In the genomic region with DNA sequence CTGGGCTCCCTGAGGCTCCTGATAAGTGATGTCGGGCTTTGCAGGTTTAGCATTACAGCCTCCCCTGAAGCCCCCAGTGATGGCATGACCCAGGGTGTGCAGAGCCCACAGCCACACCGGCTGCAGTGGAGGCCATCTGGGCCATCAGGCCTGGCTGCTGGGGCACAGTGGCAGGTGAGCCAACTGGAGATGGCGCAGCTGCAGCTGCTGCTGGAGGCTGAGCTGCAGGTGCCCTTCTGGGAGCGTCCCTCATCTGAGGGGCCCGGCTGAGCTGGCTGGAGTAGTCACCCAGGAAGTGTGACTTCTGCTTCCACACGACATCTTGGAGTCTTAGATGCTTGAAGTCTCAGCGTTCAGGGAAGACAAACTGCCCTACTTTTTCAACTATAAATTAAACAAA, we compare ENCODE assay signal across 25 mouse cellular contexts. TPM values are rescaled to one million over a fixed set of nuclear protein-coding genes. Genes with fewer than 3 reads are reported as not detected.
DNase-seq lines count a peak whose midpoint lies in the region; ATAC-seq and TF ChIP-seq lines count a peak whose summit lies in the region.
"Had no signal": no experiment of that assay in that cellular context is flagged by ENCODE, and none has a peak within 500 bp of the region (broad histone marks: within the 10 kb centered on the region; RNA-seq: fewer than 3 reads in every experiment).

No protein-coding gene starts in this region.

- no peak overlapping the region for H3K27ac ChIP-seq in kidney, embryonic 16.5 days (ENCODE audit: low read length)
- H3K27ac ChIP-seq: embryonic facial prominence, embryonic 15.5 days; forebrain, embryonic 10.5 days; heart, embryonic 13.5 days; hindbrain, embryonic 12.5 days had no signal

- H3K9me3 ChIP-seq in kidney, embryonic 16.5 days (ENCODE audit: low read length), result no peaks in the 10 kb centered on the region
- H3K9me3 ChIP-seq: embryonic facial prominence, embryonic 15.5 days; forebrain, embryonic 10.5 days; G1E; heart, embryonic 13.5 days; hindbrain, embryonic 12.5 days had no signal

- DNase-seq in A20 (ENCODE audit: low read depth, low spot score), result peak; percentile 85
- DNase-seq in thymus, postnatal 10 days (ENCODE audit: low spot score in 2 of 2), result peak; percentile 69 to 73
- peak; percentile 75 for DNase-seq in thymus, postnatal 4 days
- no peak for DNase-seq in cerebellum, adult 11 months
- DNase-seq: adrenal gland, adult 8-10 months; adrenal gland, postnatal 36 days; cerebellum, adult 8-10 months; cerebellum, postnatal 14 days; embryo, embryonic 11 days; gastrocnemius, postnatal 10 days; heart, adult 18-20 months; heart, postnatal 10 days; heart, postnatal 4 days had no signal

- H3K9ac ChIP-seq in kidney, embryonic 16.5 days (replicated peaks; ENCODE audit: low read length), result no peak overlapping the region
- H3K9ac ChIP-seq: embryonic facial prominence, embryonic 15.5 days; heart, embryonic 13.5 days; hindbrain, embryonic 12.5 days had no signal

- no peaks in the 10 kb centered on the region for H3K36me3 ChIP-seq in myocyte (ENCODE audit: control insufficient read depth, insufficient read depth)
- no peaks in the 10 kb centered on the region for H3K36me3 ChIP-seq in kidney, embryonic 16.5 days (ENCODE audit: insufficient read depth, low read length)
- H3K36me3 ChIP-seq: embryonic facial prominence, embryonic 15.5 days; forebrain, embryonic 10.5 days; G1E; heart, embryonic 13.5 days; hindbrain, embryonic 12.5 days had no signal

- no peaks in the 10 kb centered on the region for H3K4me1 ChIP-seq in kidney, embryonic 16.5 days (ENCODE audit: insufficient read depth, low read length)
- H3K4me1 ChIP-seq: embryonic facial prominence, embryonic 15.5 days; forebrain, embryonic 10.5 days; heart, embryonic 13.5 days; hindbrain, embryonic 12.5 days had no signal

- TF ChIP-seq POLR2A in myocyte (IDR thresholded peaks at IDR 0.05; ENCODE audit: insufficient read length, low read depth), result no peak

- H3K79me2 ChIP-seq in myocyte (ENCODE audit: control insufficient read depth, insufficient read depth), result no peaks in the 10 kb centered on the region

- no peak overlapping the region for H3K4me3 ChIP-seq in myocyte
- H3K4me3 ChIP-seq in kidney, embryonic 16.5 days (ENCODE audit: low read length), result no peak overlapping the region
- H3K4me3 ChIP-seq: embryonic facial prominence, embryonic 15.5 days; erythroblast, embryonic 14.5 days; forebrain, embryonic 10.5 days; heart, embryonic 13.5 days; hindbrain, embryonic 12.5 days had no signal

- ATAC-seq in kidney, embryonic 16.5 days (ENCODE audit: low FRiP score, low TSS enrichment), result no peak
- ATAC-seq: forebrain, embryonic 16.5 days; hindbrain, embryonic 16.5 days had no signal

- peaks cover 7% of the 10 kb centered on the region for H3K27me3 ChIP-seq in myocyte (ENCODE audit: control insufficient read depth, insufficient read depth, insufficient read length)
- H3K27me3 ChIP-seq in kidney, embryonic 16.5 days (ENCODE audit: insufficient read depth, low read length), result no peaks in the 10 kb centered on the region
- H3K27me3 ChIP-seq: embryonic facial prominence, embryonic 15.5 days; hindbrain, embryonic 12.5 days had no signal

- 60% methylated on average over 7 of the region's 7 CpGs for WGBS in kidney, embryonic 16.5 days

- no peak overlapping the region for H3ac ChIP-seq in myocyte (ENCODE audit: control insufficient read depth, insufficient read length)

- H3K4me2 ChIP-seq in myocyte (ENCODE audit: low read depth), result no peak overlapping the region
- no peak overlapping the region for H3K4me2 ChIP-seq in kidney, embryonic 16.5 days (replicated peaks; ENCODE audit: low read depth, low read length)
- H3K4me2 ChIP-seq: embryonic facial prominence, embryonic 15.5 days; heart, embryonic 13.5 days; hindbrain, embryonic 12.5 days had no signal

TF ChIP-seq in myocyte, 11 proteins besides CTCF, POLR2A, EP300 and RAD21:
- no peak for TF ChIP-seq MAX (IDR thresholded peaks at IDR 0.05; ENCODE audit: low read depth)
- no peak for TF ChIP-seq TCF12 (IDR thresholded peaks at IDR 0.05; ENCODE audit: insufficient read depth, poor library complexity, severe bottlenecking)
- no peak for TF ChIP-seq E2F4 (IDR thresholded peaks at IDR 0.05; ENCODE audit: insufficient read depth)
- TF ChIP-seq USF1 (IDR thresholded peaks at IDR 0.05; ENCODE audit: low read depth), result no peak
- no peak for TF ChIP-seq CEBPB (IDR thresholded peaks at IDR 0.05; ENCODE audit: insufficient read depth, poor library complexity, severe bottlenecking)
- TF ChIP-seq MYOG (IDR thresholded peaks at IDR 0.05; ENCODE audit: control insufficient read depth in 1 of 3, insufficient read depth in 1 of 3, insufficient read length in 2 of 3, low read depth in 2 of 3), result peak in 1 of 3 experiments; percentile 47
- peak; percentile 40 for TF ChIP-seq TCF3 (IDR thresholded peaks at IDR 0.05; ENCODE audit: insufficient read length, low read depth)
- no peak for TF ChIP-seq SRF (IDR thresholded peaks at IDR 0.05; ENCODE audit: control insufficient read depth, insufficient read length, low read depth)
- TF ChIP-seq MYOD1 (IDR thresholded peaks at IDR 0.05; ENCODE audit: control insufficient read depth in 1 of 3, insufficient read length in 2 of 3, low read depth in 2 of 3), result peak in 1 of 3 experiments; percentile 50
- TF ChIP-seq REST (IDR thresholded peaks at IDR 0.05; ENCODE audit: insufficient read depth, insufficient read length), result no peak
- no peak for TF ChIP-seq POLR2AphosphoS2 (IDR thresholded peaks at IDR 0.05; ENCODE audit: insufficient read length, low read depth)

RNA-seq across cellular contexts. Expression of a gene that starts 7.8 kb away (rescaled TPM):
- 0.19 TPM for polyA plus RNA-seq in myocyte (2012; fragmentation: generic; extraction: Trizol)
- 15.4 and 16.5 TPM in 2 replicates for polyA plus RNA-seq in kidney, embryonic 16.5 days (2015; fragmentation: Nextera tagmentation; extraction: Ambion mirVana)
- polyA plus RNA-seq: erythroblast, embryonic 14.5 days; G1E had no signal

RNA-seq across cellular contexts. Expression of a gene that starts 12.1 kb away (rescaled TPM):
- polyA plus RNA-seq in myocyte (2012; fragmentation: generic; extraction: Trizol), result not detected
- not detected in 2 replicates for polyA plus RNA-seq in kidney, embryonic 16.5 days (2015; fragmentation: Nextera tagmentation; extraction: Ambion mirVana)
- polyA plus RNA-seq: embryonic facial prominence, embryonic 11.5 days; embryonic facial prominence, embryonic 15.5 days; erythroblast, embryonic 14.5 days; forebrain, embryonic 10.5 days; forebrain, embryonic 16.5 days; frontal cortex, adult 2 months; G1E; heart, embryonic 13.5 days; hindbrain, embryonic 12.5 days; hindbrain, embryonic 16.5 days had no signal

RNA-seq across cellular contexts. Expression of a gene that starts 24.7 kb away (rescaled TPM):
- polyA plus RNA-seq in myocyte (2012; fragmentation: generic; extraction: Trizol), result 71.7 TPM
- 45.6 and 49.1 TPM in 2 replicates for polyA plus RNA-seq in kidney, embryonic 16.5 days (2015; fragmentation: Nextera tagmentation; extraction: Ambion mirVana)

RNA-seq across cellular contexts. Expression of a gene that starts 44.7 kb away (rescaled TPM):
- 1.00 TPM for polyA plus RNA-seq in myocyte (2012; fragmentation: generic; extraction: Trizol)
- 1.9 and 2.0 TPM in 2 replicates for polyA plus RNA-seq in kidney, embryonic 16.5 days (2015; fragmentation: Nextera tagmentation; extraction: Ambion mirVana)
- polyA plus RNA-seq: G1E had no signal

Comparison
In these comparisons a context has a peak if more than half of its experiments do, and no peak if none do; other contexts are left out.
1. RNA of a gene that starts 7.8 kb away (polyA plus RNA-seq): 15.4 to 16.5 TPM in kidney, embryonic 16.5 days; 0.19 TPM in myocyte (single experiment); every median in the first group is over 10 times any median in the second.